Mouse (Mus musculus): ENCODE measurements around the gene Cltb.

GRCm38 (mm10) chr13:54557652-54558051 is 53.5 kb downstream of the Cltb start:
- TF ChIP-seq CTCF (IDR thresholded peaks at IDR 0.05; ENCODE audit: extremely low read depth, insufficient read depth, insufficient read length, insufficient replicate concordance) (no peak), POLR2A (IDR thresholded peaks at IDR 0.05; ENCODE audit: low read depth, low read length) (no peak)
